17 mouse cellular contexts compared by ENCODE assay signal in genomic region chr5:120190001-120190582, GRCm38 (mm10).
DNase-seq lines count a peak whose midpoint lies in the region; ATAC-seq lines count a peak whose summit lies in the region.
"Had no signal": no experiment of that assay in that cellular context is flagged by ENCODE, and none has a peak within 500 bp of the region (broad histone marks: within the 10 kb centered on the region; RNA-seq: fewer than 3 reads in every experiment).

No protein-coding gene starts in this region.

- H3K27me3 ChIP-seq in forebrain, embryonic 14.5 days (replicated peaks; ENCODE audit: control insufficient read depth, insufficient read depth, low read length) = no peaks in the 10 kb centered on the region
- H3K27me3 ChIP-seq in midbrain, embryonic 16.5 days (ENCODE audit: control insufficient read depth, insufficient read depth, low read depth, low read length) = no peaks in the 10 kb centered on the region
- H3K27me3 ChIP-seq: liver, embryonic 13.5 days; Patski had no signal

- intact Hi-C loops in left cerebral cortex, postnatal 4 days (cut with DNase I) = no loop called here

- peak; percentile 58 to 59 for DNase-seq in cerebellum, adult 18-20 months
- DNase-seq in left cerebral cortex, postnatal 4 days = peak; percentile 69
- DNase-seq in left cerebral cortex, adult 11 months (ENCODE audit: low spot score) = no peak
- DNase-seq in forebrain, embryonic 14.5 days (ENCODE audit: low spot score) = no peak
- DNase-seq in kidney, postnatal 10 days = no peak
- DNase-seq in kidney, adult 9 months = no peak
- DNase-seq: gastrocnemius, postnatal 25 days; heart, postnatal 14 days; kidney, postnatal 36 days; liver, embryonic 13.5 days; thymus, postnatal 25 days had no signal

- WGBS in forebrain, embryonic 14.5 days = 71% methylated on average over 14 of the region's 14 CpGs
- WGBS in midbrain, embryonic 16.5 days = 62% methylated on average over 14 of the region's 14 CpGs

- no peak overlapping the region for H3K9ac ChIP-seq in forebrain, embryonic 14.5 days (ENCODE audit: low read length)
- peak overlapping the region; percentile 4; the same call in 1 of the 2 replicates for H3K9ac ChIP-seq in midbrain, embryonic 16.5 days (ENCODE audit: low read depth, low read length)
- H3K9ac ChIP-seq: liver, embryonic 13.5 days had no signal

- no peak overlapping the region for H3K4me3 ChIP-seq in forebrain, embryonic 14.5 days (ENCODE audit: low read depth, low read length)
- H3K4me3 ChIP-seq in midbrain, embryonic 16.5 days (ENCODE audit: low read depth, low read length) = no peak overlapping the region
- H3K4me3 ChIP-seq: liver, embryonic 13.5 days; myocyte had no signal

- peaks cover 4% of the 10 kb centered on the region; the same call in 1 of the 2 replicates for H3K36me3 ChIP-seq in forebrain, embryonic 14.5 days (ENCODE audit: control insufficient read depth, insufficient read depth, low read length)
- H3K36me3 ChIP-seq in midbrain, embryonic 16.5 days (ENCODE audit: control insufficient read depth, insufficient read depth, low read length) = no peaks in the 10 kb centered on the region

- H3K27ac ChIP-seq in forebrain, embryonic 14.5 days (ENCODE audit: low read depth, low read length) = peak overlapping the region; percentile 29; the same call in 1 of the 2 replicates
- peak overlapping the region; percentile 5; the same call in 1 of the 2 replicates for H3K27ac ChIP-seq in midbrain, embryonic 16.5 days (ENCODE audit: low read length)
- H3K27ac ChIP-seq: liver, embryonic 13.5 days; stomach, postnatal 0 days had no signal

- no peak overlapping the region for H3K4me2 ChIP-seq in forebrain, embryonic 14.5 days (ENCODE audit: low read length)
- no peak overlapping the region for H3K4me2 ChIP-seq in midbrain, embryonic 16.5 days (ENCODE audit: low read length)
- H3K4me2 ChIP-seq: liver, embryonic 13.5 days had no signal

- peaks cover 22% of the 10 kb centered on the region for H3K4me1 ChIP-seq in forebrain, embryonic 14.5 days (ENCODE audit: control insufficient read depth, insufficient read depth, low read length)
- peaks cover 40% of the 10 kb centered on the region for H3K4me1 ChIP-seq in midbrain, embryonic 16.5 days (ENCODE audit: control insufficient read depth, insufficient read depth, low read length)

- ATAC-seq in cerebellum, adult (ENCODE audit: insufficient number of reproducible peaks, low FRiP score, low TSS enrichment) = no peak
- ATAC-seq in forebrain, embryonic 14.5 days = no peak
- peak; percentile 33; the same call in 1 of the 2 replicates for ATAC-seq in midbrain, embryonic 16.5 days
- ATAC-seq: intestine, embryonic 16.5 days; Patski had no signal

- H3K9me3 ChIP-seq in forebrain, embryonic 14.5 days (replicated peaks; ENCODE audit: control insufficient read depth, low read length) = no peaks in the 10 kb centered on the region
- H3K9me3 ChIP-seq in midbrain, embryonic 16.5 days (replicated peaks; ENCODE audit: control insufficient read depth, low read length, poor library complexity, severe bottlenecking) = no peaks in the 10 kb centered on the region
- H3K9me3 ChIP-seq: liver, embryonic 13.5 days had no signal

Comparison
In these comparisons a context has a peak if more than half of its experiments do, and no peak if none do; other contexts are left out.
1. DNase-seq: peak in cerebellum, adult 18-20 months (2 of 2) and left cerebral cortex, postnatal 4 days (single experiment); none in left cerebral cortex, adult 11 months (single experiment), forebrain, embryonic 14.5 days (single experiment), kidney, postnatal 10 days (single experiment) and kidney, adult 9 months (single experiment).